Mouse (Mus musculus): ENCODE results near the gene Npcd.

- TF ChIP-seq POLR2A (IDR thresholded peaks at IDR 0.05; ENCODE audit: control insufficient read depth, low read depth, low read length): no peak
- TF ChIP-seq CTCF (IDR thresholded peaks at IDR 0.05; ENCODE audit: control insufficient read depth, insufficient read depth, insufficient replicate concordance, low read depth, low read length): no peak
Observed at GRCm38 (mm10) chr15:79873545-79873944, 39.5 kb upstream of the Npcd start.
